Mouse (Mus musculus) heart, postnatal 4 days (tissue): ENCODE measurements at regions not wholly inside any gene's neighbourhood (a gene's known extent, or its start where the extent isn't known, plus 50 kb on each side); places are given as distances from the start of the nearest gene placed in this dataset.

Experiments
- DNase-seq: peaks from one replicate; pipeline ENCODE4 v3.0.0; 2021

- no peak for DNase-seq
Measured at GRCm38 (mm10) chr17:67503125-67503878, 129.2 kb downstream of the Lrrc30 start.

DNA sequence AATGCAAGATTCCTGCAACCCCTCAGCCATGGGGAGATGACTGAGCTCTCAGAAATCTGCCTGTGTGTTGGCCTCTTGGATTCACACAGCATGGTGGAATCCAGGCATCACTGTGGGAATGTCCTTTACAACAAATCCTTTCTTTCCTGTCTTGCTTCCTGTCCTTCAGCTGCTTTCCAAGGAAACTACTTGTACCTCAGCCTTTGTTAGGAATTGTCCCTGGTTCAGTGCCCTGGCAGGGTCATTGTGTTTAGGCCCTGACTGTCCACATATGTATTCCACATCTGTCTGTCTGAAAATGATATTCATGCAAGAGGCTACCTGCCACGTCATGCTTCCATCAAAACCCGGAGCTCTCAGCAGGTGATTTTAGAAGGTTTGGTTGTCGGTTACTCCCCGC is 129.9 kb downstream of the Lrrc30 start:
- no peak for DNase-seq

DNA sequence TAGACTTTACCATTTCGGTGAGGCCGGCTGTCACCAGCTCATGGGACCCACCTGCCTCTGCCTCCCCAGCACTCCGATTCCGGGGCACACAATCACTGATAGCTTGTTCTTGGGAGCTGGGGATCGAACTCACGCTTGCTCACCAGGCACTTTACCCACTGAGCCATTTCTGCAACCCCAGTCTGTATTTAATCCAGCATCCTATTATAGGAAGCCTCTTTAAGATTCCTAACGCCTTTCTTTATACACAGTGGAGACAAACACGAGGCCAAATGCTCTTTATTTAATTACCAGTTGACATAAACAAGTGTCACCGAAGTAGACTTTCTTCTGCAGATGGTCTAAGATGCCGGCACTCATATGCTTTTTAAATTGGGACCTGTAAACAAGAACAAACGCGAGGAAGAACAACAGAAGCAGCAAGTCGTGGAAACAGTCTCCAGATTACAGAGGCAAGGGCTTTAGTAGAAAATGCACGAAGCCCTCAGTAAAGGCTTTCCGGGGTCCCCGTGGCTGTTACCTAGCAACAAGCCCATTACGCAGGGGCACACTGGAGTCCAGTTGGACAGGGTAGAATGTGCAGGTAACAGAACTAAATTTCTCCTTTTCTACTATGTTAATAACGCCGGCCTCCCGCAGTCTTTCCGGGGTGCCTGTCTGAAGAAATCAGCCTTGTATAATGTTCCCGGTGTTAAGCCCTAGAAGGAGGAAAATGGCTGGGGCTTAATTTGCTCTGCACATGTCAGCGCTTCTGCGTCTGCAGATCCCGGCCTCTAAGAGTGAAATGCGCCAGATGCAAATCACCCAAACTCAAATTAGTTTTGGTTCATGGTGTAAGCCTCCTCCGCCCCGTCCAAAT is 132.5 kb downstream of the Lrrc30 start:
- DNase-seq: no peak

DNA sequence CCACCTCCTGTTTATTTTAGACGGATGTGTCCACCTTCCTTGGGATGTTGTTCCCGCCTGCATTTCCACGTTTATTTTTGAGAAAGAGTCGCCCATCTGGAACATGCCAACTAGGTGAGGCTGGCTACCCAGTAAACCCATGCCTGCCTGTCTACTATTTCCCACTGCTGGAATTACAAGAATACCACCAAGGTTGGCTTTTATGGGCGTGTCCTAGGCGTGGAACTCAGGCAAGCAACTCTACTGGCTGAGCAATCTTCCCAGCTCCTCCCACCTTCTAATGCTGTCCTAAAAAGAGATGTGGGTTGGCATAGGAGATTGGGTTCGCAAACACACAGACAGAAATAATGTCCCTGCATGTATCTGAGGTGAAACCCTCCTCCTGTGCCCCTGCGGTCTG is 135.1 kb downstream of the Lrrc30 start:
- DNase-seq: no peak

DNA sequence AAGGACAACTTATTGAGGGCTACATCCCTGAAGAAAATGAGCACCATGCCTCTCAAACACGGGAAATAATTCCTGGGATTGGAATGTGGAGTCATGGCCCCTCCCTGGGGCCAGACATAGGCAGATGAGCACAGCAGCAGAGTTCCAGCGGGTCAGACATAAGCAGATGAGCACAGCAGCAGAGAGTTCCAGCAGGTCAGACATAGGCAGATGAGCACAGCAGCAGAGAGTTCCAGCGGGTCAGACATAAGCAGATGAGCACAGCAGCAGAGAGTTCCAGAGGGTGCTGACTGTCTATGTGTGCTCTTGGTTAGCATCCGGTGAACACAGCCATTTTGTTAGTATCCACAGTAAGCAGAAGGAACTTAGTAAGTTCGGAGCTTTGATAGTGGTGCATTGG is 126.2 kb upstream of the Ptprm start:
- DNase-seq: no peak

- DNase-seq: peak; percentile 84
Measured at GRCm38 (mm10) chr17:67473137-67473536, 118.9 kb upstream of the Ptprm start.

DNA sequence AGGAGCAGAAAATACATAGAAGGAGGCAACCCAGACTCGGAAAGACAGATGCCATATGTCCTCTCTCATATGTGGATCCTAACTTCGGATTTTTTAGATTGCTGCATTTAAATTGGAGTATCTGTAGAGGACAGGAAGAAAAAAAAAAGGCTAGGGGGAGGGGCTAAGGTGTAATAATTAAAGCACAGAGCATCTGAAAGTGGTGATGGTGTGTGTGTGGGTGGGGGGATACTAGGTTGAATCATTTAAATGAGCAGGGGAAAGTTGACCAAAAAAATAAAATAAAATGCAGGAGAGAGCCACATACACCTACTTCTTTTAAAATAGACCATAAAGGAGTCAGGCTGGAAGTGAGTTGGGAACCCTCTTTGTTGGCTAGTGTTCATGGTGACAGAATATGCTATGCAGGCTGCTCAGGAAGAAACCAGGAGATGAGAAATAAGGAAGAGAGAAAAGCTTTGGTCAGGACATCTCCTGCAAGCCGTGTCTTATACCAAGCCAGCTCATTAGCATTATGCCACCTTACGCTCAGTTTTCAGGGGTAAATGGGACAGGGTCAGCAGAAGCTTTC is 104.7 kb upstream of the Ptprm start:
- no peak for DNase-seq

DNA sequence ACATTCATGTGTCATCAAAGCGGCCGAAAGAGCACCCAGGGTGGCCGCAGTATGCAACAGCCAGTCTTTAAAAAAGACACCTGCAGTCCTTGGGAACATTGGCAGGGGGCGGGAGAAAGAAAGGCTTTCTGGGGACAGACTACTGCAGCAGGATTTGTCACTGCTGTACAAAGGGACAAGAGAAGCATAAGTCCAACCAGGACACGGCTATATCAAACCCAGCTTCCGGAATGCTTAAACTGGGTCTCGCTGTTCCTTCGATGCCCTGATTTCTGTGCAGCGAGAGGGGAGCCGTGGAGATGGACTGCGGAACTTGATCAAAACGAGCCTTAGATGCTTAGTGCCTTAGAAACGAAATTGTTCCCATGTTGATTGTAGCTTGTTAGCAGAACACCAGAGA is 97.7 kb upstream of the Ptprm start:
- no peak for DNase-seq

DNA sequence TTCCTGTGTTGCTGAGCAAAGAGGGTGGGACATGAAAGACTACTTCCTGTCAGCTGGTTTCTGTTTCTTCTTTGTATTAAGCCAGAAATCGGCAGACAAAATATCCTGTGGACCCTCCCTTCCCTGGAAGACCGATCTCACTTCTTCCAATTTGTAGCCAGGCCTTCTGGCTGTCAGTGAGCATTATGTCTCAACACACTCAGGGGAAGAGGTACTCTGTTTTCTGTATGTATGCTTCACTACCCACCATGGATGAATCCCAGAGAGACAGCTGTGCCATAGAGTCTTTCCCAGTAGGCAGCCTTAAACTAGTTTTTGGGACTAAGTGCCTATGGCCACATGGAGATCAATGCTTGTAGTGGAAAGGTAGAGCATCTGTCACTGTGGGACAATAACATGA is 96.8 kb upstream of the Ptprm start:
- no peak for DNase-seq

DNA sequence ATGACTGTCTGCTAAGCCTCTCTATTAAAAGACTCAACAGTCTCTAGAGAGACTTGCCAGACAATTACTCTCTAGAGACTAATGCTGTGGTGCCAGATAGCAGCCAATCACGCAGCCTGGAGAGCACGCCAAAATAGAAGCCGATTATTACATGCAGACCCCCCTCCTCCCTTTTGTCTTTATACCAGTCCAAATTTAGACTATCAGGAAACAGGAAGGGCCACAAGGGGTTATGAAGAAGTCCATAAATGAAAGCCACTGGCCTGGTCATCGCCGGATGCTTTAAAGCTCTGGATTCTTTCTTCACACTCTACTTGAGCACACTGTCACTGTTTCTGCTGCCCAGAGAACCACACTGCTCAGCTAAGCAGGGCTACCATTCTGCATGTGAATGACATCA is 95.8 kb upstream of the Ptprm start:
- DNase-seq: no peak

DNA sequence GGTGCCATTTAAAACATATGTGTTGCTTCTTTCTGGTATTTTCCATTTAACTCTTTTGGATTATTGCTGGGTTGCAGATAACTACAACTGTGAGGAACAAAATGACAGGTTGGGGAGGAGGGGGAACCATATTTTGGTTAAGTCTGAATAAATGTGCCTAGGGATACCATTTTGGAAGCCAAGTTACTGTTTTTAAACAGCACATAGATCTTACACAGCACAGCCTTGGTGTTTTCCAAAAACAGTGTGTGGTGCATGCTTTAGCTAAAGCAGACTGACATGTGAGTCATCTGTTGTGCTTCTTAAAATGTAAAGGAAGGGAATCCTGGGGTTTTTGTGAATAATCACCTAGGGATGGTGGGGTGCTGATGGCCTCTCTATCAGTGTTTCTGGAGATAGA is 91.7 kb upstream of the Ptprm start:
- no peak for DNase-seq

DNA sequence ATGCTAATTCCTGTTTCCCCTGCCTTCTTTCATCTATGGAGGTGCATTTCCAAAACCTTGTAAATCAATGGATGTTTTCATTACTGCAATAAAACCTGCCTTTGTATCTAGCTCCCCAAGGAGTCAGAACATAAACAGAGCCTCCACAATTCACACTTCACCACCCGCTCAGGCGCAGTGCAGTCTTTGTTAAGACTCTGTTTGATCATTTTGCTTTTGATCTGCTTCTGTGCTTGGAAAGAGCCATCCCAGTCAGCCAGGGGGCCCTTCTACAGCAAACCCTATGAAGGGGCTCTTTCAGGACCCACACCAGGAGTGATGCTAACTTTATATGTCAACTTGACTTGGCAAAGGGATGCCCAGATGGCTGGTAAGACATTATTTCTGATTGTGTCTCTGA is 86.7 kb upstream of the Ptprm start:
- no peak for DNase-seq

DNA sequence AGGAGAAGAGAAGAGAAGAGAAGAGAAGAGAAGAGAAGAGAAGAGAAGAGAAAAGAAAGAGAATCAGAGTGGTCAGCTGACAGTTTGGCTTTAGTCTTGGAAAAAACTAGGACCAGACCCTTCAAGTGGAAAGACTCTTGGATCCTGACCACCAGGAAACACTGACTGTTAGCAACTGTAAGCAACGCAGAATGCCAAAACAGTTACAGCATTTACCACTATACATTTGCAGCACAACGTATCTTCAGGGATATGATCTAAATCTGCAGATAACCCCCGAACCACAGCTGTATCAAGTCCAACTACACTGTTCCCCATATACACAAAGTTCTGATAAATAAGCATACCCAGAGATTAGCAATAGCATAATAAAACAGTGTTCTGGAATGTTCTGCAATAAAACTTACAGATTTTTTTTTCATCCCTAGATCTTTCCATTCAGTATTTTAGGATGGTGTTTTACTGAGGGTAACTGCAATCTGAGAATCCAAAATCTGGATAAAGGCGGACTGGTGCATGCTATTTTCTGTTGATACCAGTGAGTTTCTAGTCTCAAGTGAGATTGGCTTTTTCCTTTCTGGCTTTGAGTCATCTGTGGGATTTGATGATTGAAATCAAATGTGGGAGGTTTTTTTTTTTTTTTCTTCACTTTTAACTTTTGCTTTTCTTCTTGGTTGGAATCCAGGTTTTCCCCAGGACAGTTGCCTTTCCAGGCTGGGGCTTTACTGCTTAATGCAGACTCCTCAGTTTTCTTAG is 65.9 kb upstream of the Ptprm start:
- DNase-seq: no peak

- DNase-seq: no peak
Measured at GRCm38 (mm10) chr17:67412546-67413250, 58.4 kb upstream of the Ptprm start.

DNA sequence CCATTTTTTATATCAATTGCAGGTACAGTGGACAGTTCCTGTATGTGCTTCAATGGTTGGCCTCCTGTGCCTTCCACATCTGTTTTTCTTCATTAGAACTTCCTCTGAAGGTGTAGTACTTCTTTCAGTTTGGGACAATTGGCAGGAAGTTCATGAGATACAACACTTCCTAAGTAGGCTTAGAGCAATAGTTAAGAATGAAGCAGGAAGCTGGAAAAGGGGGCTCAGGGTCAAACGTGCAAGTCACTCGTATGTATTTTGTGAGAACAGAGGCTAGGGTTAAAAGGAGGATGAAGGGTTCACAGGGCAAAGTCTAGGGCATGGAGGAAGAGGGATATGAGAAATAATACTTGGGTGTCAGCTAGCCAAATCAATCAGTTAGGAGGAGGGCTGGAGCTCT is 55.7 kb upstream of the Ptprm start:
- DNase-seq: no peak

GRCm38 (mm10) chr17:67405934-67406333 is 51.7 kb upstream of the Ptprm start:
- no peak for DNase-seq
